Mouse (Mus musculus): ENCODE measurements around the gene Cd163l1. TPM values are rescaled to one million over a fixed set of nuclear protein-coding genes. Genes with fewer than 3 reads are reported as not detected.

The Cd163l1 gene
- polyA plus RNA-seq, 2 experiments from 2014 or later: 0.15 TPM; not detected in 1

GRCm38 (mm10) chr7:140220375-140220774 lies 2.3 kb downstream of the Cd163l1 start:
- no peak for ATAC-seq

- ATAC-seq: no peak
Observed at GRCm38 (mm10) chr7:140224209-140224608, 6.1 kb downstream of the Cd163l1 start.

- no peak for ATAC-seq
Observed at GRCm38 (mm10) chr7:140228476-140228875, 10.4 kb downstream of the Cd163l1 start.

- no peak for ATAC-seq
Observed at GRCm38 (mm10) chr7:140231026-140231425, 13.0 kb downstream of the Cd163l1 start.

GRCm38 (mm10) chr7:140233696-140234095 lies 15.6 kb downstream of the Cd163l1 start:
- ATAC-seq: no peak

- ATAC-seq: no peak
Observed at GRCm38 (mm10) chr7:140247216-140247615, 29.1 kb downstream of the Cd163l1 start, which contains the start of gene 5830411N06Rik. TSS of gene 5830411N06Rik (plus strand) at chr7:140247284.

DNA sequence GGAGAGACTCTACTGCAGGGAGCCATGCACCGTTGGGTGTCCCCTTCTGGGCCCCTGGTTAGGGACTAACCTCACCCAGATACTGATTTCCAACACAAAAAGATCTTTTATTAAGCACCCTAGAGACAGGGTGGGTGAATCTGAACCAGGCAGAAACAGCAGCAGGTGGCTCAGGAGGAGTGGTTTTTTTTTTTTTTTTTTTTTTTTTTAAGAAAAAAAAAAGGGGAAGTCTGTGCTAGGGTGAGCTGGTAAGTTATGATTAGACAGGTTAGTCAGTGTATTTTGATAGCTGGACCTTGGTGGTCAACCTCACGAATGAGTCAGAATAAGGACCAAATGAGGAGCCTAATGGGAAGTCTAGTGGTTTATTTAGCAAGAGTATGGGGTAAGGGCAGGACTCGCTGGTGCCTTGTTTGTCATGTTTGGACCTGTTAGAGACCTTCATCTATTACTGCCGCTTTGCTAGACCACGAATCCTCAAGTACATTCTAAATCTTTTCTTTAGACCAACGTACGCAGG lies 35.8 kb downstream of the Cd163l1 start:
- no peak for ATAC-seq

Other genes with a start within 250 kb of the Cd163l1 start
- 1 to 10 TPM in 1 of 2 experiments, not detected in 1; 1.2 TPM for gene 6430531B16Rik, start 239.5 kb upstream of the Cd163l1 start, polyA plus RNA-seq (2017; shearing (Covaris generic))
- gene Adam8, start 225.7 kb upstream of the Cd163l1 start, polyA plus RNA-seq (2017; shearing (Covaris generic)): 1 to 10 TPM; 9.6 to 9.9 TPM
- gene Zfp511, start 181.9 kb upstream of the Cd163l1 start, polyA plus RNA-seq (2017; shearing (Covaris generic)): 10 to 100 TPM; 26.7 to 26.8 TPM
- gene Tubgcp2, start 181.6 kb upstream of the Cd163l1 start, polyA plus RNA-seq (2017; shearing (Covaris generic)): 10 to 100 TPM; 22.2 to 23.0 TPM
- gene Msx3, start 169.2 kb upstream of the Cd163l1 start, polyA plus RNA-seq (2017; shearing (Covaris generic)): not detected
- gene Caly, start 135.7 kb upstream of the Cd163l1 start, polyA plus RNA-seq (2017; shearing (Covaris generic)): not detected
- gene Prap1, start 124.9 kb upstream of the Cd163l1 start, polyA plus RNA-seq (2017; shearing (Covaris generic)): not detected
- gene Fuom, start 115.8 kb upstream of the Cd163l1 start, polyA plus RNA-seq (2017; shearing (Covaris generic)): 10 to 100 TPM in 1 of 2 experiments, 1 to 10 TPM in 1; 9.9 to 11.0 TPM
- gene Paox, start 102.5 kb upstream of the Cd163l1 start, polyA plus RNA-seq (2017; shearing (Covaris generic)): 1 to 10 TPM; 3.8 to 4.7 TPM
- 10 to 100 TPM; 73.1 to 79.4 TPM for gene Echs1, start 101.8 kb upstream of the Cd163l1 start, polyA plus RNA-seq (2017; shearing (Covaris generic))
- 10 to 100 TPM; 27.7 to 34.1 TPM for gene Mtg1, start 80.7 kb upstream of the Cd163l1 start, polyA plus RNA-seq (2017; shearing (Covaris generic))
- gene Sprn, start 63.4 kb upstream of the Cd163l1 start, polyA plus RNA-seq (2017; shearing (Covaris generic)): not detected
- gene Olfr522, start 53.5 kb upstream of the Cd163l1 start, polyA plus RNA-seq (2017; shearing (Covaris generic)): not detected
- not detected for gene Olfr523, start 45.0 kb upstream of the Cd163l1 start, polyA plus RNA-seq (2017; shearing (Covaris generic))
- under 1 TPM in 1 of 2 experiments, not detected in 1; 0.17 TPM for gene Olfr524, start 12.3 kb upstream of the Cd163l1 start, polyA plus RNA-seq (2017; shearing (Covaris generic))
- 1 to 10 TPM in 1 of 2 experiments, under 1 TPM in 1; 0.82 to 2.5 TPM for gene 5830411N06Rik, start 29.0 kb downstream of the Cd163l1 start, polyA plus RNA-seq (2017; shearing (Covaris generic))
- under 1 TPM; 0.09 to 0.28 TPM for gene Olfr525, start 102.6 kb downstream of the Cd163l1 start, polyA plus RNA-seq (2017; shearing (Covaris generic))
- gene Olfr527, start 115.8 kb downstream of the Cd163l1 start, polyA plus RNA-seq (2017; shearing (Covaris generic)): under 1 TPM in 1 of 2 experiments, not detected in 1; 0.45 TPM
- 1 to 10 TPM in 1 of 2 experiments, not detected in 1; 1.3 TPM for gene Olfr60, start 143.4 kb downstream of the Cd163l1 start, polyA plus RNA-seq (2017; shearing (Covaris generic))
- gene Olfr530, start 158.1 kb downstream of the Cd163l1 start, polyA plus RNA-seq (2017; shearing (Covaris generic)): not detected
- gene Olfr531, start 184.7 kb downstream of the Cd163l1 start, polyA plus RNA-seq (2017; shearing (Covaris generic)): not detected
- gene Olfr532, start 203.4 kb downstream of the Cd163l1 start, polyA plus RNA-seq (2017; shearing (Covaris generic)): under 1 TPM in 1 of 2 experiments, not detected in 1; 0.29 TPM
- not detected for gene Olfr533, start 245.1 kb downstream of the Cd163l1 start, polyA plus RNA-seq (2017; shearing (Covaris generic))